Mouse (Mus musculus): Measurements from ENCODE around the gene Lad1. TPM values are rescaled to one million over a fixed set of nuclear protein-coding genes. Genes with fewer than 3 reads are reported as not detected.

Gene Lad1
- total RNA-seq, 2 experiments from 2014 or later: 0.25 to 5.5 TPM

DNA sequence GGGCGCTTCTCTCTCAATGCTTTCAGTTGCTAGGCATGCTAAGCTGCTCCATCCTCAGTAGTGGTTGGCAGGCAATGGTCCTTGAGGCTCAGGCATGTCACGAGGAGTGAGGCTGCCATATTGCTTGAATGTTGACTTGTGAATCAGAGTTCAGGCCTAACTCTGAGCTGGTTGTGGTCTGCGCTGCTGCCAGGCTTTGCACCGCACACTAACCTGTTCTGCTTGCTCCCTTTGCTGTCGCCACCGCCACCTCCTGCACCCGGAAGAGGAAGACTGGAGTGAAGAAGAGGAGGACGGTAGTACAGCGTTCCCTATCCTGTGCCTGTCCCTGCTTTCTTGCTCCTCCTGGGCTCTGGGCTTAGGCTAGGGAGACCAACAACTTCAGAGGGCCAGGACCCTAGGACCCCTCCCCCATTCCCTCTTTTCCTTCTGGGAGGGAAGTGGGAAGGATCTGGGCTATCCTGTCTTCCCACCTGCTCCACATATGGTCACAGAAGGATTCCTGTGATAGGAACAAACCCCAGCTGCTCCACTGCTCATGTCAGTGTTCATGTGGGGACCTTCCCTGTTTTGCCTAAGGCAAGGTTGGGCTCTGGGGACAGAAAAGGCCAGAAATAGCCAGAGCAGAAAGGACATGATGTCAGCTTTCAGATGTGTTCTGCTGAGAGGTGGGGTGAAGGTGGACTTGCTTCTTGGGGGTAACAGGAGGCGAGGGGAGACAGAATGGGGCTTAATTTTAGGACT is 25.3 kb downstream of the Lad1 start:
- DNase-seq (ENCODE audit: low spot score in 2 of 2): no peak

DNA sequence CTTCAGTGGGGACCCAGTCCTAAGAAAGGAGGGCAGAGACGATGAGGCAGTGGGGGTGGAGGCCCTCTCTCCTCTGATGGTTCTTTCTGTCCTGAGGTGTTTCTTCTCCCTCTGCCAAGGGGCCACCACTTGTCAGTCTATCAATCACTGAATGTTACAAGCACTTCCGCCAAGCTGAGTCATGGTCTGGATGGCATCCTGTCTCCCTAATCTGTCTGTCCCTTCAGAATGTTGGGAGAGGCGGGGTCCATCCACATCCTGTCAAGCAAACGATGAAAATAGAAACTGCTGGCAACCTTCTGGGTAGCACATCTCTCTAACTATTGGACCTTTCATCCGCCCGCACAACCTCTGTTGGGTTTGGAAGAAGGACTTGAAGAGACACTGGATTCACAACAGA is 26.1 kb downstream of the Lad1 start:
- no peak for DNase-seq (ENCODE audit: low spot score in 2 of 2)

DNA sequence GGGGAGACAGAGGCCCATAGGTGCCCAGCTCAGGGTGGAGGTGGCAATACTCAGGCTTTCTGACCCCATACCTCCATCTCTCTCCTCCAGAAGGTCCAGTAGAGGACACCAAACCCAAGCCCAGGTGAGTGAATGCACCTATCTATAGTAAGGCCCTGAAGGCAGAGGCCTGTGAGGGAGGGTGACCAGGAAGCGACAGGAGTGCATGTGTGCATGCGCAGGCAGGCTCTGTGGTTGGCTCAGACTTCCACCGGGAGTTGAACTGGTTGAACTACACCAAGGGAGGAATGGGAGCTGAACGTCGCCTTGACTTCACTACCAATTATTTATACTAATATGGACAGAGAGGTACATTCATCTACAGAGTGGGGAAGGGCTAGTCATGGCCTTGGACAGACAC is 28.2 kb downstream of the Lad1 start:
- DNase-seq (ENCODE audit: low spot score in 2 of 2): no peak

GRCm38 (mm10) chr1:135847139-135847562 is 28.8 kb downstream of the Lad1 start:
- no peak for DNase-seq (ENCODE audit: low spot score in 2 of 2)

- no peak for DNase-seq (ENCODE audit: low spot score in 2 of 2)
These were observed 29.4 kb downstream of the Lad1 start for GRCm38 (mm10) chr1:135847611-135848351.

GRCm38 (mm10) chr1:135850722-135851512 is 32.5 kb downstream of the Lad1 start:
- DNase-seq (ENCODE audit: low spot score in 2 of 2): peak in 1 of 2 experiments; percentile 13

- DNase-seq (ENCODE audit: low spot score in 2 of 2): no peak
These were observed 33.8 kb downstream of the Lad1 start for GRCm38 (mm10) chr1:135852044-135852756.

GRCm38 (mm10) chr1:135853200-135853599 is 34.8 kb downstream of the Lad1 start:
- no peak for DNase-seq (ENCODE audit: low spot score in 2 of 2)

GRCm38 (mm10) chr1:135854591-135855343 is 36.4 kb downstream of the Lad1 start:
- DNase-seq (ENCODE audit: low spot score in 2 of 2): no peak

DNA sequence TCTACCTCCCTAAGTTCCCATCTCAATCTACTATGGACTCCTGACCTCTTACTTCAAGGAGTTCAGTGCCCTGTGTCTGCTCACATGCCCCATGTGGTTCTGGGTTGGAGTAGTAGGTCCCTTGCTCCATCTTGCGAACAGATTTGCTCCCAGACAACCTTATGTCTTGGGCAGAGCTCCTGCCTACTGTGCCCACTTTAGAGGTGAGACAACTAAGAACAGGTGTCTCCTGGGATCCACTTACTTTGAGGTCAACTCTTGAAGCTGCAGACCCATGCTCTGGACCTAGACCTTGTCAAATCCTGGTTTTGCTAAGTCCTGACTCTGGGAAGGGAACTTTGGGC is 36.9 kb downstream of the Lad1 start:
- no peak for DNase-seq (ENCODE audit: low spot score in 2 of 2)

GRCm38 (mm10) chr1:135856070-135856469 is 37.7 kb downstream of the Lad1 start:
- DNase-seq (ENCODE audit: low spot score in 2 of 2): no peak

GRCm38 (mm10) chr1:135857137-135857775 is 38.9 kb downstream of the Lad1 start:
- no peak for DNase-seq (ENCODE audit: low spot score in 2 of 2)

DNA sequence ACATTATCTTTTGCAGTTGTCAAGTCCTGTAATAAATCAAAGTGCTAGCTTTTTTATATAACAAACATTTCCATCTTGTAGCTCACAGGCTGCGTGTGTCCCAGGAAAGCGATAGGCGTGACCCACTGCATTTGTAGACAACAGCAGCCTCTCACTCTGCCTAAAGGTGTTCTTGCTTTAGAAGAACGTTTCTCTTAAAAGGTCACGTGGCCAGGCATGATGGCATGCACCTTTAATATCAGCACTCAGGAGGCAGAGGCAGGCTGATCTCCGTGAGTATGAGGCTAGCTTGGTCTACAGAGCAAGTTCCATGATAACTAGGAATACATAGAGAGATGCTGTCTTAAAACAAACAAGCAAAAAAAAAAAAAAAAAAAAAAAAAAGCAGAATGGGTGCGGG is 40.1 kb downstream of the Lad1 start:
- no peak for DNase-seq (ENCODE audit: low spot score in 2 of 2)

DNA sequence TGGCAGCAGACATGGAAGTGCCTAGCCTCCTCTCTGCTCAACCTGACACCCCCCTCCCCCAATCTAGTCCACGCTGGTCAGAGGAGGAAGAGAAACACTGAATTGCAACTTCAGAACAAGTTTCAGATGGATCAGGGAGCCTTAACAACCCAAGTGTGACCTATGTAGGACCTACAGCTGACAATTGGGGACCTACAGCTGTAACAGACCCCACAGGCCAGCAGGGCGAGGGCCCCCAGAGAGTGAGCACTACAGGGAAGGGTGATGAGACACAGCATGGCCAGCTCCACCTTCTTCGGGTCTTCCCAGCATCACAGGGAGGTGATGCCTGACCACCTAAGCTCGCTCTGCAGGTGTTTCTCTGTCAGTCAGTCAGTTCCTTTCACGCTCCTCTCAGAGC is 42.7 kb downstream of the Lad1 start:
- DNase-seq (ENCODE audit: low spot score in 2 of 2): no peak

GRCm38 (mm10) chr1:135861980-135862552 is 43.7 kb downstream of the Lad1 start:
- no peak for DNase-seq (ENCODE audit: low spot score in 2 of 2)

GRCm38 (mm10) chr1:135862561-135862960 is 44.2 kb downstream of the Lad1 start:
- no peak for DNase-seq (ENCODE audit: low spot score in 2 of 2)

GRCm38 (mm10) chr1:135863786-135864335 is 45.5 kb downstream of the Lad1 start:
- DNase-seq (ENCODE audit: low spot score in 2 of 2): no peak

DNA sequence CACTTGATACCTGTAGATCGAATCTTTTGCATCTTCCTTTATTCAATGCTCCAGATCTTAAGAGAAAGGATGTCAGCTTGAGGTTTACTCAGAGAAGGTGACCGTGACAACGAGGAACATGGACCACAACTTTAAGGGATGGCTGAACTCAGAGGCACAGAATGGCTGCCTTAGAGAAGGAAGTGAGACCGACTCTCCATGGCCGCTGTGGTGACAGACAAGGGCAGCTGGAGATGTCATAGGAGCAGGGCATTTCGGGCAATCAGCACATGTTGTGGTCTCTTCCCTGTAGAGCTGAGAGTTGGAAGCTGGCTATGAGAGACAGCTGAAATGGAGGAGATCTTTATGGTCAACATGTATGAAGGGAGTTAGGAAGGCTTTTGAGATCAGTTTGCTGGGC is 46.4 kb downstream of the Lad1 start:
- no peak for DNase-seq (ENCODE audit: low spot score in 2 of 2)

DNA sequence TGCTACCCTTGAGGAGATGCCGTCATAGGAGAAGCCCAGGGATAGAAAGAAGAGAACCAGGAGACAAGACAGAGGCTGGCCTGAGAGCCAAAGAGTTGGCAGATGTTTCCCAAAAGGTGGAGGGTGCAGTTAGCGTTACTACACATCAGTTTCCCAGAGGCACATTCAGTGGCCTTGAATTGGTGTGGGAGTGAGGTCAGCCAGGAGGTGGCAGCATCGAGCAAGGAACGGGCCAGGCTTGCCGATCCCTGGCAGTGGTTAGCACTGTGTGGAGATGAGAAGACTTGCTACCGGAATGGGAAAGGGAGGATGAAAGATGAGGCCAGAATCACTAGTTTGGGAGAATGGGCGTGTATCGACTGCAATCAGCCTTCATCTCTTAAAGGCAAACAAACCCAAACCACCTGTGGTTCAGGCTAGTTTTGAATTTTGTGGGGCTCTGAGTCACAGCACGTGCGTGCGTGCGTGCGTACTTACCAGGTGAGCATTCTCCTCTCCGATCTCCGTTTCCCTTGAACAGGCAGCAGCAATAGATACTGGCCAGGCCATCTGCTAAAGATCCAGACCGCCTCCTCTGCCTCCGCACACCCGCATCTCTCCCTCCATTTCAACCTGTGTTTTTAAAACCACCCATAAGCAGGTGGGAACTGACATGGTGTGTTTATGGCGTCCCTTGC is 47.3 kb downstream of the Lad1 start:
- DNase-seq (ENCODE audit: low spot score in 2 of 2): peak; percentile 61 to 76
